Mouse (Mus musculus) urinary bladder, postnatal 14 days (tissue): ENCODE measurements at regions not wholly inside any gene's neighbourhood (a gene's known extent, or its start where the extent isn't known, plus 50 kb on each side); places are given as distances from the start of the nearest gene placed in this dataset.

ENCODE experiments used
- DNase-seq: peaks from one replicate; pipeline ENCODE4 v3.0.0; 2021; ENCODE audit warnings: low spot score

DNA sequence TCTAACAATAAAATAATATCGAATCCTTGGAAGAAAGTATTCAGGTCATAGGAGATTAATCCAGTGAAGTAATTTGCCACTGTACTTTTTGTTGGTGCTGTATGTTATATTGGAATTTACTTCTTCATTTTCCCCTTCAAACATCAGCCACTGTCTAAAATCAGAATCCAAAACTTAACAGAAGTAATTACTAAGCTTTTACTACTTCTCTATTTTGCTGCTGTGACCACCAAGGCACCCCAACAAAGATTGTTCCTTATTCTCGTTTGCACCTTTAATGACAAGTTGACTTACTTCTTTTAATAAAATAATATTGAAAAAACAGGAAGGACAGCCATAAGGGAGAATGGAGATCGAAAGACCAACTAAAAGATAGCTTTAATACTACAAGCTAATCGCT is 1130.1 kb upstream of the Cited2 start:
- DNase-seq, result no peak

DNA sequence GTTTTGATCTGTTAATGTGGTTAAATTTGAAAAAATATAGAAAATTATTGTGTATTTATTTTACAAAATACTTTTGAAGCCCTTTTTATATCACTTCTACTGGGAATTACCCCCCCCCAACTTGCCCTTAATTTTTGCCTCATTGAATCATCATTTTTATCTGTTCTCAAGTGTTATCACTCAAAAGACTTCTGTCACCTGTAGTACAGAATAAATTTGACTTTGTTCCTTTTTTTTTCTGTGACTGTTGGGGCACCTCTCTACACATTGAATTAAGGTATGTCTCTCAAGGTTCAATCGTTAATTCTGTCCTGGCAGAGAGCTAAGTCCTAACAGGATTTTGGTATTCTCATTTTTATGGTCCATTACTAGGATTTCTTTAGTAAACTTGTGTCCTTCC is 1123.0 kb upstream of the Cited2 start:
- DNase-seq, result no peak

GRCm38 (mm10) chr10:16600551-16601224 is 1122.3 kb upstream of the Cited2 start:
- DNase-seq, result no peak

DNA sequence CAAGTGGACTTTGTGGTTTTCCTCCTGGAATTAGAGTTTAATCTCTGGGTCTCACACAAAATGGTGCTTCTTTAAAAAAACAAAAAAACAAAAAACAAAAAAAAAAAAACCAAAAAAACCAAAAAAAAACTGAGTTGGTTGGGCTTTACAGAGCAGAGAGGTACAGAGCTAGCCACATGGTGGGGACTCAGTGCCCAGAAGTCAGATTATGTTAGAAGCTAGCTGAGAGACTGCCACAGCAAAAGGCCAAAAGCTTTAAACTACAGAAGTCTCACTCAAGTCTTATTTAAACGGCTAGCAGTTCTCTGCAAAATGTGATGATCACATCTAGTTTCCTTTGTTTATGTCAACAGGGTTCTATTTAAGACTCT is 1121.8 kb upstream of the Cited2 start:
- no peak for DNase-seq

DNA sequence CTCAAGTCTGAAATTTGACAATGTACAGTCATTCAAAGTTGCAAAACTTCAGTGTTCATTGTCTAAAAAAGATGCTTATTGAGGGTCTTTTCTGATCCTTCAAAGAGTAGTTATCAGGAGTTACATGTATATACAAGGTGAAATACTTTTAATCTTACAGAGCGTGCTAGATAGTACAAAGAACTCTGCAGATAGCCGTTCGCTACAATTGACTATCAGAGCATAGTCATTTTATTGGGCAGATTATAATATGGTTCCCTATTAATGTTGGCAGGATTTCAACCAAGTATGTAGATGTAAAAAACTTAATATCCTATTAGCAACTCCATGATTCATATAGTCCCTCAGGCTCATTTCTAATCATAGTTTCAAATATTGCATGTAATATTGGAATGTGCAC is 1114.7 kb upstream of the Cited2 start:
- no peak for DNase-seq

DNA sequence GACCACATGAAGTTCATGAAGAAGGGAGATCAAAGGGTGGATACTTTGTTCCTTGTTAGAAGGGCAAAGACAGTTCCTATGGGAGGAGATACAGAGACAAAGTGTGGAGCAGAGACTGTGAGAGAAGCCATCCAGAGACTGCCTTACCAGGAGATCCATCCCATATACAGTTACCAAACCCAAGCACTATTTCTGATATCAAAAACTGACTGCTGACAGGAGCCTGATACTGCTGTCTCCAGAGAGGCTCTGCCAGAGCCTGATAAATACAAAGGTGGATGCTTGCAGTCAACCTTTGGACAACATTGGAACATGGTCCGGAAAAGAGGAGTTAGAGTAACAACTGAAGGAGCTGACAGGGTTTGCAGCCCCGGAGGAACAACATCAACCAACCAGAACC is 1104.3 kb upstream of the Cited2 start:
- no peak for DNase-seq

GRCm38 (mm10) chr10:16619584-16619983 is 1103.4 kb upstream of the Cited2 start:
- DNase-seq, result no peak

GRCm38 (mm10) chr10:16620804-16621559 is 1102.0 kb upstream of the Cited2 start:
- DNase-seq, result no peak

GRCm38 (mm10) chr10:16622821-16623220 is 1100.2 kb upstream of the Cited2 start:
- no peak for DNase-seq

- DNase-seq, result no peak
Observed at GRCm38 (mm10) chr10:16633236-16633635, 1089.8 kb upstream of the Cited2 start.

DNA sequence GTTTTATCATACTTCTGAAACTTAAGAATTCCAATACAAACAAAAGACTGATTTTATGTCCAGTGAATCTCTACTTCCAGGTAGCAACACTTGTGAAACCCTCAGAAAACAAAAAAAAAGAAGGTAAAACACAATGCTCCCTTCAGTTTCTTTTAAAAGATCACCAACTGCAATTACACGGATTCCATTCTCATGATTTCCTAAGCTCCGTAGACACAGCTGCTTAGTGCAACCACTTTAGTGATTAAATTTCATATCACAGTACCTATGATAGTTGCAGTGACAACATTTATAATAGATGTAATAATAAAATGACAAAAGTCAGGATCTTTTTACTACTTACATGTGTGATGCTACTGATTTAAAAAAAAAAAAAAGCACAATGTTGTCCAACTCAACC is 1087.6 kb upstream of the Cited2 start:
- DNase-seq, result no peak

- DNase-seq, result peak; percentile 18
Observed at GRCm38 (mm10) chr10:16637006-16637405, 1086.0 kb upstream of the Cited2 start.

DNA sequence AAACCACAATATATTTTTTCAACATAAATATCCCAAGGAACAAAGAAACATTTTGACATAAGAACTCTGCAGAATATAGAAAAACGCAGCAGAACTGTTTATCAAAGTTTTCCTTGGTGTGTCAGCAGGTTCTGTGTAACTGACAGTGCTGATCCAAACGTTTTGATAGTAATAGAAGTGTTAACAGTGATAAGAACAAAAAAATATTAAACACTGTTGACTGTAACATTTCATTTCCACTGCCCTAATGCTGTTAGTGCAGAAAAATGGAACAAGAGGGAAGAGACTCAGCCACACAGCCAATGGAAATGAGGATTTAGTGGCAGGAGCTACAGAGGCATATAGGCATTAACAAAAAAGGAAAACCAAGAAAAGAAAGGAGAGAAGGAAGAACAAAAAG is 1084.9 kb upstream of the Cited2 start:
- DNase-seq, result no peak

- DNase-seq, result no peak
Observed at GRCm38 (mm10) chr10:16640136-16640535, 1082.9 kb upstream of the Cited2 start.

DNA sequence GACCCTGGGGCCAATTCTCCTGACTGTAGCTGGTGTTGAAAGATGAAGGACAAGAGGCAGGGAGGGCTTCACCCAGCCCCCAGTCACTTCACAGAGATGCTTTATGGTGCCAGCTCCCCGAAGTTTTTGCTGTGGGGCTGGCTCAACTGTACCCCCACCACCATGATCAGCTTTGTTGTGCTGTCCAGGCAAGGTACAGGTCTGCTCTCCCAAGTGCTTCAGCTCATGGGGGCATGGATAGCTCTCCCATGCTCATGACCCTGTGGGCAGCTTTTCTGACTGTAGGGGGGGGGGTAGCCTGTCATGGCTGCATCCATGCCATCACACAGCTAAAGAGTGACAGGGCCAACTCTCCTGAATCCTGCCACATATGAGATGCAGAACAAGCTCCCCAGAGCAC is 1072.9 kb upstream of the Cited2 start:
- no peak for DNase-seq

- no peak for DNase-seq
Observed at GRCm38 (mm10) chr10:16652450-16652849, 1070.6 kb upstream of the Cited2 start.

GRCm38 (mm10) chr10:16664483-16664882 is 1058.5 kb upstream of the Cited2 start:
- no peak for DNase-seq

DNA sequence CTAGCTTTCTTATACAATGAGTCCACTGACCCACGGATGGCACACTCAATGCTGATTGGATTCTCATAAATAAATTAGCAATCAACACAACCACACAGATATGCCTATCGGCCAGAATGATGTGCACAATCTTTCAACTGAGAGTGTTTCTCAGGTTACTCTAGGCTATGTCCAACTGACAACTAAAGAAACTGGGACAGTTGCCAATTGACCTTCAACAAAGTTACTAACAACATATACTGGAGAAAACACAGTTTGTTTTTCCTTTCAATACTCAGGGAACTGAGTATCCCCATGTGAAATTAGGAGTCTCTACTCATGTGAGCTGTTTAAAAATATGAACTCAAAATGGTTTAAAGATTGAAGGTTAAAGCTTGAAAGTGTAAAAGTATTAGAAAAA is 1052.7 kb upstream of the Cited2 start:
- no peak for DNase-seq

GRCm38 (mm10) chr10:16681001-16681400 is 1042.0 kb upstream of the Cited2 start:
- no peak for DNase-seq

- no peak for DNase-seq
Observed at GRCm38 (mm10) chr10:16685352-16685751, 1037.7 kb upstream of the Cited2 start.

- no peak for DNase-seq
Observed at GRCm38 (mm10) chr10:16706976-16707375, 1016.0 kb upstream of the Cited2 start.

DNA sequence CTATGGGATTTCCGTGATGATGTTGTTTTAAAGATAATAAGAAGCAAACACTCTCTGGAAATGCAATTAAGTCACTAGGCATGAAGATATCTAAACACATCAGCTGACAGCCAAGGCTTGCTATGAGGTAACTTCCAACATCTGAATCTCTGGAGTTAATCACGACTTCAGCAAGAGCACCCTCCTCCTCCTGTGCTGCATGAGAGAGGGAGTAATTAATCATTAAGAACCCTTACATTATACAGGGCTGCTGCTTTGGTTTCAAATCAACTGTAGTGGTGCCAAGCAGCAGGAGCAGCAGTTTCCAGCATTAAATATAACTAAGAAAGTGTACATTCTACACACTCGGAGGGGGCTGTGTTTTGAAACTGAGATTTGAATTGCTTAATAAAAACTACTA is 1009.9 kb upstream of the Cited2 start:
- DNase-seq, result no peak

- DNase-seq, result no peak
Observed at GRCm38 (mm10) chr10:16714065-16714464, 1009.0 kb upstream of the Cited2 start.

DNA sequence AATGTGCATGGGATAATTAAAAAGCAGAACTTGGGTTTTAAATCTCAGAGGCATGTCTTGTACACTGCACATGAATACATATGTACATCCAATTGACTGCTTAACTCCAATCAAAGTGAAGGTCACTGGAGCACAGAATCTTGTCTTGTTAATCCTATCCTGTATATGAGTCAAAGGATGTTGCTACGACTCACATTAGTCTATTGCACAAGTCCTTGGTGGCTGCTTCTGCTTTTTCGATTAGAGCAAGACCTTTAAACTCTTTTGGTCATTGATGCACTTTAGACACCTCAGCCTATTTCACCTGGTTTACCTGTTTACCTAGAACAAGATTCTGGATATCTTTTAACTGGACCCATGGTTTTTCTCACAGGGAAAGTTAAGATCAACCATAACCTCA is 1008.5 kb upstream of the Cited2 start:
- no peak for DNase-seq
